Mouse (Mus musculus) left cerebral cortex, adult 11 months (tissue): ENCODE data around the gene Zfp507.

Source experiments
- DNase-seq: peaks from one replicate; pipeline ENCODE4 v3.0.0; 2022; ENCODE audit warnings: low spot score

The Zfp507 gene

DNA sequence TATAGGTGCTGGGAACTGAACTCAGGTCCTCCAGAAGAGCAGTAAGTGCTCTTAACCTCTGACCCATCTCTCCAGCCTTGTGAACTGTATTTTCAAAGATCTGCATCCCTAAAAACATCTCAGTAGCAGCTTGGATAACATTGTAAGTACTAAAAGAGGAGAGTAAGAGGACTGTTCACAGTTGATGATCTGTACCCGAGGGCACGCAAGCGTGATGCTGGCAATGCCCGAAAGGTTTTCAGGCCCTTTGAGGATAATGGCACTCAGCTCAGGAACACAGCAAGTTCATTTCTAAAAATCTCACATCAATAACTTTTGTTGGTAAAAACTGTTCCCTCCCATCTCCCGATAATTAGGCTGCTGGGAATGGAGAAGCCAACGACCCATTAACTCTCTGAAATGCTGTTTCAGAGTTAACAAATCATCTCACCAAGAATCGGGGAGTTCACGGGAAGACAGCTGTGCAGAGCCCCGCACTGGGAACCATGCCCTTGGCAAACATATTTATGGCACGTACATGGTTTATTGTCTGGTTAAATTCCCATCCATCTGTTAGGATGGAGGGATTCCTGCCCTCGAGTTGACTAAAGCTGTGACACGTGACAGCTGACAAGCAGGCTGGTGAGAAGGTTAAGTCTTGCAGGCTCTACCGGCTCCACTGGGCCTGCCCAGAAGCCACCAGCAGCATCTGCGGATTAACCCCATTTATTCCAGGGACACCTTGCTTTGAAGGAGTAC is 69.3 kb downstream of the Zfp507 start:
- no peak for DNase-seq

DNA sequence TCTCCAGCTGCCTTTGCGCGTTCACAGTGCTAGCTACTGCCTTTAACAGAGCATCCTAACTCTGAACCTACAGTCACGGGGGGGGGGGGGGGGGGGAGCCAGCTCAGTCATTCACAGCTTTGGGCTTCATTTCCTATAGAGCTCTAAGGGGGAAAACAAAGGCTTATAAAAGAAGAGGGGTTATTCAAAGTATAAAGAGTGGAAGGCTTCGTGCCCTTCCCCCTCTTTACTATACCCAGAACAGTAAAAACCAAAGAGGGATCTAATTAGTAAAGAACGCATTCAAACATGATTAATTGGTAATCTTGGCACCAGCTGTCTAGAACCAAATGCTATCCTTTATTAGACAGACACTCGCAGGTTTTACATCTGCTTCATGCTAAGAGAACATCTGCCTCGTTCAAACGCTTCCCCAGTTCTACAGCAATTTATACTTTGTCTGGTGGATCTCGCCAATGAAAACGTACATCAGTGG is 70.2 kb downstream of the Zfp507 start:
- no peak for DNase-seq

DNA sequence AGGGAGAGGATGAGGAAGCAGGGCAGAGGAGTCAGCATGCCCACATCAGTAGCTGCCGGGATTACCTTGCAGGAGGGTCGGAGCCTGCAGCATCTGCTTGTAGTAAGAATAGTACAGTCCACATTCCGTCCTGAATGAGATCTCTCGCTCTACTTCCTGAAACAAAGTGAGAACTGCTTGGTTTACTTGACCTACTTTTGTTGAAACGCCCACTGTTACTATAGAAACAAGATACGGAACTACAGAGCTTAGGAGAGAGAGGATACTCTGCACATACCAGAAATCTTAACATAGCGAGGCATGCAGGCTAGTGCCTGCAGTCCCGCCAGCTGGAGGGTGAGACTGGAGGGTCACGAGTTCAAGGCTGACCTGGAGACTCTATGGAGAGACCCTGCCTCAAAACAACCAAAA is 73.2 kb downstream of the Zfp507 start:
- no peak for DNase-seq

- DNase-seq, result no peak
Measured at GRCm38 (mm10) chr7:35728376-35728775, 74.4 kb downstream of the Zfp507 start.

GRCm38 (mm10) chr7:35723035-35723434 is 79.8 kb downstream of the Zfp507 start:
- DNase-seq, result no peak
